Mouse (Mus musculus): ENCODE results near the gene Pfkl. TPM values are rescaled to one million over a fixed set of nuclear protein-coding genes. Genes with fewer than 3 reads are reported as not detected.

Pfkl gene
- 100 to 1,000 TPM; 109 to 115 TPM for total RNA-seq (2021)
- 101 and 156 TPM in 2 replicates for polyA plus RNA-seq (2012; rRNA removed)
- long read RNA-seq, transcript Pfkl-201 (22 exons, 3,730 nt), result major isoform, 337 of 381 reads
- long read RNA-seq, partial matches to known transcripts, result 27 of 381 reads
- long read RNA-seq, other reads (novel, unspliced or antisense), result 17 of 381 reads

- Histone ChIP-seq H3K27ac (peak within 1 kb of the TSS; percentile 96), H3K27me3 (ENCODE audit: control insufficient read depth, insufficient read depth, low read length) (no peaks in the 10 kb centered on the region), H3K36me3 (ENCODE audit: control insufficient read depth, insufficient read depth, low read length) (no peaks in the 10 kb centered on the region), H3K4me3 (peak within 1 kb of the TSS; percentile 66), H3K9ac (ENCODE audit: low read depth, low read length) (peak within 1 kb of the TSS; percentile 87), H3K4me1 (ENCODE audit: control insufficient read depth, insufficient read depth, low read length) (peaks cover 9% of the 10 kb centered on the region), H3K79me2 (replicated peaks; ENCODE audit: control insufficient read depth, insufficient read depth, low read length) (peaks cover 3% of the 10 kb centered on the region; the same call in 1 of the 2 replicates)
- TF ChIP-seq CTCF (IDR thresholded peaks at IDR 0.05), result no peak
- TF ChIP-seq EP300 (IDR thresholded peaks at IDR 0.05; ENCODE audit: insufficient read depth, low read depth, low read length), result no peak; the same call in 1 of the 2 replicates
- TF ChIP-seq POLR2A (IDR thresholded peaks at IDR 0.05; ENCODE audit: insufficient read depth, low read depth, low read length), result no peak
- under 1% methylated on average over 9 of the region's 9 CpGs for WGBS
- intact Hi-C loops (cut with DNase I), result loop anchor here (2.0 kb wide), 1 partner anchor 25 kb away; no protein-coding TSS in a partner anchor
- DNase-seq, result no peak
Observed at GRCm38 (mm10) chr10:78009945-78010293, at the start of gene Pfkl. Gene Pfkl (minus strand): TSS chr10:78010083.

- no peaks in the 10 kb centered on the region for H3K27me3 ChIP-seq (ENCODE audit: control insufficient read depth, insufficient read depth, low read length)
- H3K27ac ChIP-seq, result no peak overlapping the region
- H3K4me3 ChIP-seq, result no peak overlapping the region
- DNase-seq, result no peak
- H3K36me3 ChIP-seq (ENCODE audit: control insufficient read depth, insufficient read depth, low read length), result no peaks in the 10 kb centered on the region
- intact Hi-C loops (cut with DNase I), result no loop called here
- no peak overlapping the region for H3K9ac ChIP-seq (ENCODE audit: low read depth, low read length)
- no peaks in the 10 kb centered on the region for H3K79me2 ChIP-seq (replicated peaks; ENCODE audit: control insufficient read depth, insufficient read depth, low read length)
- 86% methylated on average over 8 of the region's 8 CpGs for WGBS
- H3K4me1 ChIP-seq (ENCODE audit: control insufficient read depth, insufficient read depth, low read length), result peaks cover 1% of the 10 kb centered on the region; the same call in 1 of the 2 replicates
- no peak for TF ChIP-seq CTCF (IDR thresholded peaks at IDR 0.05)
- TF ChIP-seq POLR2A (IDR thresholded peaks at IDR 0.05; ENCODE audit: insufficient read depth, low read depth, low read length), result no peak
- TF ChIP-seq EP300 (IDR thresholded peaks at IDR 0.05; ENCODE audit: insufficient read depth, low read depth, low read length), result no peak
Observed at GRCm38 (mm10) chr10:78057056-78057455, 47.2 kb upstream of the Pfkl start.

- Histone ChIP-seq H3K4me1 (ENCODE audit: control insufficient read depth, insufficient read depth, low read length) (peaks cover 1% of the 10 kb centered on the region; the same call in 1 of the 2 replicates), H3K9ac (ENCODE audit: low read depth, low read length) (no peak overlapping the region), H3K79me2 (replicated peaks; ENCODE audit: control insufficient read depth, insufficient read depth, low read length) (no peaks in the 10 kb centered on the region), H3K36me3 (ENCODE audit: control insufficient read depth, insufficient read depth, low read length) (no peaks in the 10 kb centered on the region), H3K27me3 (ENCODE audit: control insufficient read depth, insufficient read depth, low read length) (no peaks in the 10 kb centered on the region), H3K27ac (no peak overlapping the region), H3K4me3 (no peak overlapping the region)
- intact Hi-C loops (cut with DNase I), result no loop called here
- TF ChIP-seq EP300 (IDR thresholded peaks at IDR 0.05; ENCODE audit: insufficient read depth, low read depth, low read length), result 0 out of 2 replicates have a peak, but pooled peaks have one; percentile 7
- TF ChIP-seq CTCF (IDR thresholded peaks at IDR 0.05), result no peak
- no peak for TF ChIP-seq POLR2A (IDR thresholded peaks at IDR 0.05; ENCODE audit: insufficient read depth, low read depth, low read length)
- WGBS, result 64% methylated on average over 19 of the region's 19 CpGs
- peak in 1 of 2 experiments; percentile 58 for DNase-seq
Observed at GRCm38 (mm10) chr10:78054633-78055565, 45.0 kb upstream of the Pfkl start.

- 39% methylated on average over 11 of the region's 11 CpGs for WGBS
- no peak overlapping the region for H3K4me3 ChIP-seq
- DNase-seq, result no peak
- no peaks in the 10 kb centered on the region for H3K27me3 ChIP-seq (ENCODE audit: control insufficient read depth, insufficient read depth, low read length)
- H3K36me3 ChIP-seq (ENCODE audit: control insufficient read depth, insufficient read depth, low read length), result no peaks in the 10 kb centered on the region
- no peaks in the 10 kb centered on the region for H3K79me2 ChIP-seq (replicated peaks; ENCODE audit: control insufficient read depth, insufficient read depth, low read length)
- TF ChIP-seq POLR2A (IDR thresholded peaks at IDR 0.05; ENCODE audit: insufficient read depth, low read depth, low read length) (no peak), CTCF (IDR thresholded peaks at IDR 0.05) (no peak), EP300 (IDR thresholded peaks at IDR 0.05; ENCODE audit: insufficient read depth, low read depth, low read length) (no peak)
- H3K9ac ChIP-seq (ENCODE audit: low read depth, low read length), result no peak overlapping the region
- intact Hi-C loops (cut with DNase I), result no loop called here
- no peaks in the 10 kb centered on the region for H3K4me1 ChIP-seq (ENCODE audit: control insufficient read depth, insufficient read depth, low read length)
- no peak overlapping the region for H3K27ac ChIP-seq
Observed at GRCm38 (mm10) chr10:78049519-78050035, 39.7 kb upstream of the Pfkl start.

- WGBS, result 72% methylated on average over 10 of the region's 10 CpGs
- no peak overlapping the region for H3K4me3 ChIP-seq
- no peaks in the 10 kb centered on the region for H3K79me2 ChIP-seq (replicated peaks; ENCODE audit: control insufficient read depth, insufficient read depth, low read length)
- no peak overlapping the region for H3K27ac ChIP-seq
- no peaks in the 10 kb centered on the region for H3K4me1 ChIP-seq (ENCODE audit: control insufficient read depth, insufficient read depth, low read length)
- H3K9ac ChIP-seq (ENCODE audit: low read depth, low read length), result no peak overlapping the region
- intact Hi-C loops (cut with DNase I), result no loop called here
- no peaks in the 10 kb centered on the region for H3K36me3 ChIP-seq (ENCODE audit: control insufficient read depth, insufficient read depth, low read length)
- DNase-seq, result no peak
- H3K27me3 ChIP-seq (ENCODE audit: control insufficient read depth, insufficient read depth, low read length), result no peaks in the 10 kb centered on the region
- TF ChIP-seq CTCF (IDR thresholded peaks at IDR 0.05), result no peak
- TF ChIP-seq EP300 (IDR thresholded peaks at IDR 0.05; ENCODE audit: insufficient read depth, low read depth, low read length), result no peak
- TF ChIP-seq POLR2A (IDR thresholded peaks at IDR 0.05; ENCODE audit: insufficient read depth, low read depth, low read length), result no peak
Observed at GRCm38 (mm10) chr10:78048061-78048730, 38.3 kb upstream of the Pfkl start.

Measured in heart, adult 2 months (tissue).